Mouse (Mus musculus): ENCODE measurements around the gene Pgk1. TPM values are rescaled to one million over a fixed set of nuclear protein-coding genes. Genes with fewer than 3 reads are reported as not detected.

Gene Pgk1
- polyA plus RNA-seq, 1 experiment from 2014 or later, result 518 TPM

Other genes with a start within 250 kb of the Pgk1 start
- 39.0 and 45.6 TPM in 2 replicates for gene Magt1, start 175.2 kb upstream of the Pgk1 start, polyA plus RNA-seq (2014; fragmentation: Nextera tagmentation; extraction: Ambion mirVana)
- 258 and 277 TPM in 2 replicates for gene Cox7b, start 171.4 kb upstream of the Pgk1 start, polyA plus RNA-seq (2014; fragmentation: Nextera tagmentation; extraction: Ambion mirVana)
- gene Atp7a, start 159.8 kb upstream of the Pgk1 start, polyA plus RNA-seq (2014; fragmentation: Nextera tagmentation; extraction: Ambion mirVana), result 21.8 and 22.0 TPM in 2 replicates
- 0.12 and 0.41 TPM in 2 replicates for gene Tlr13, start 43.9 kb upstream of the Pgk1 start, polyA plus RNA-seq (2014; fragmentation: Nextera tagmentation; extraction: Ambion mirVana)
- 13.6 and 14.6 TPM in 2 replicates for gene Taf9b, start 34.1 kb downstream of the Pgk1 start, polyA plus RNA-seq (2014; fragmentation: Nextera tagmentation; extraction: Ambion mirVana)
- gene Fnd3c2, start 68.3 kb downstream of the Pgk1 start, polyA plus RNA-seq (2014; fragmentation: Nextera tagmentation; extraction: Ambion mirVana), result not detected in 2 replicates

All from forebrain, embryonic 11.5 days (tissue).